Mouse (Mus musculus) heart, postnatal 0 days (tissue): ENCODE measurements around the gene Dlec1. TPM values are rescaled to one million over a fixed set of nuclear protein-coding genes. Genes with fewer than 3 reads are reported as not detected.

Experiments used
- ATAC-seq: fragments of 200-750 bp; cut with Nextera tagmentation; 2 replicates; pipeline ENCODE4 v1.8.0; 2017; ENCODE audit warnings: low read depth, moderate number of reproducible peaks, moderate library complexity; ENCODE audit not compliant: insufficient read depth
- DNase-seq: peaks from one replicate; pipeline ENCODE4 v3.0.0-alpha.2; 2016; ENCODE audit warnings: low spot score
- H3K27ac ChIP-seq: fragments of 300-500 bp; sonication (generic); 2 replicates; pipeline ENCODE4 v1.5.1; 2014; ENCODE audit warnings: low read depth, mild to moderate bottlenecking
- H3K27me3 ChIP-seq: fragments of 300-500 bp; sonication (generic); 2 replicates; pipeline ENCODE4 v1.6.1; 2014; ENCODE audit warnings: low read length, mixed read lengths; ENCODE audit not compliant: control insufficient read depth, insufficient read depth
- H3K36me3 ChIP-seq: fragments of 300-500 bp; sonication (generic); replicated peaks from 2 replicates; pipeline ENCODE4 v1.6.1; 2014; ENCODE audit warnings: low read length, mixed read lengths; ENCODE audit not compliant: control insufficient read depth, insufficient read depth
- H3K4me1 ChIP-seq: fragments of 300-500 bp; sonication (generic); 2 replicates; pipeline ENCODE4 v1.6.1; 2014; ENCODE audit warnings: antibody characterized with exemption; ENCODE audit not compliant: control insufficient read depth, insufficient read depth
- H3K4me2 ChIP-seq: fragments of 300-500 bp; sonication (generic); 2 replicates; pipeline ENCODE4 v1.6.1; 2014; ENCODE audit warnings: low read depth, mild to moderate bottlenecking, low read length, moderate library complexity
- H3K4me3 ChIP-seq: fragments of 300-500 bp; sonication (generic); 2 replicates; pipeline ENCODE4 v1.5.1; 2014; ENCODE audit warnings: low read depth, low read length
- H3K9ac ChIP-seq: fragments of 300-500 bp; sonication (generic); replicated peaks from 2 replicates; pipeline ENCODE4 v1.6.1; 2014; ENCODE audit warnings: low read depth, low read length, mixed read lengths
- H3K9me3 ChIP-seq: fragments of 300-500 bp; sonication (generic); replicated peaks from 2 replicates; pipeline ENCODE4 v1.6.1; 2016; ENCODE audit warnings: low read length; ENCODE audit not compliant: control insufficient read depth
- CTCF ChIP-seq: IDR thresholded peaks from 2 replicates; pipeline ENCODE4 v1.5.1; 2016; ENCODE audit warnings: antibody characterized with exemption, control low read depth, low read depth
- EP300 ChIP-seq: IDR thresholded peaks from 2 replicates; pipeline ENCODE4 v1.6.1; 2016; ENCODE audit warnings: antibody characterized with exemption, low read depth
- WGBS: fragments of 180-500 bp; shearing (Covaris S2); extraction: QIAGEN DNeasy Blood & Tissue Kit; methylation state at CpG from one replicate; pipeline ENCODE4 v1.1.7; 2014; 5-methylcytosine and 5-hydroxymethylcytosine counted together
- polyA plus RNA-seq: library from polyadenylated mRNA; unstranded; fragments of >200 nt; fragmentation: Nextera tagmentation; extraction: Ambion mirVana; gene quantifications from 2 replicates; pipeline ENCODE4 v1.2.1, GENCODE M21; 2015
- total RNA-seq: library from RNA; depleted of rRNA; stranded (reverse); fragments of >200 nt; gene quantifications from 2 replicates; pipeline ENCODE4 v1.2.3, GENCODE M21; 2014; ENCODE audit warnings: low replicate concordance

The Dlec1 gene
- total and polyA plus RNA-seq, 2 experiments from 2014 or later, result 0.15 TPM; not detected in 1

- ATAC-seq (no peak), DNase-seq (no peak)
- Histone ChIP-seq H3K4me3 (no peak overlapping the region), H3K9ac (no peak overlapping the region), H3K4me1 (0 out of 2 replicates have a peak, but pooled peaks cover 3% of the 10 kb centered on the region), H3K9me3 (no peaks in the 10 kb centered on the region), H3K27me3 (peaks cover 33% of the 10 kb centered on the region), H3K27ac (no peak overlapping the region), H3K4me2 (no peak overlapping the region), H3K36me3 (no peaks in the 10 kb centered on the region)
- 39% methylated on average over 7 of the region's 7 CpGs for WGBS
- TF ChIP-seq EP300 (no peak), CTCF (no peak)
Observed at GRCm38 (mm10) chr9:119155826-119156225, 53.5 kb downstream of the Dlec1 start.

DNA sequence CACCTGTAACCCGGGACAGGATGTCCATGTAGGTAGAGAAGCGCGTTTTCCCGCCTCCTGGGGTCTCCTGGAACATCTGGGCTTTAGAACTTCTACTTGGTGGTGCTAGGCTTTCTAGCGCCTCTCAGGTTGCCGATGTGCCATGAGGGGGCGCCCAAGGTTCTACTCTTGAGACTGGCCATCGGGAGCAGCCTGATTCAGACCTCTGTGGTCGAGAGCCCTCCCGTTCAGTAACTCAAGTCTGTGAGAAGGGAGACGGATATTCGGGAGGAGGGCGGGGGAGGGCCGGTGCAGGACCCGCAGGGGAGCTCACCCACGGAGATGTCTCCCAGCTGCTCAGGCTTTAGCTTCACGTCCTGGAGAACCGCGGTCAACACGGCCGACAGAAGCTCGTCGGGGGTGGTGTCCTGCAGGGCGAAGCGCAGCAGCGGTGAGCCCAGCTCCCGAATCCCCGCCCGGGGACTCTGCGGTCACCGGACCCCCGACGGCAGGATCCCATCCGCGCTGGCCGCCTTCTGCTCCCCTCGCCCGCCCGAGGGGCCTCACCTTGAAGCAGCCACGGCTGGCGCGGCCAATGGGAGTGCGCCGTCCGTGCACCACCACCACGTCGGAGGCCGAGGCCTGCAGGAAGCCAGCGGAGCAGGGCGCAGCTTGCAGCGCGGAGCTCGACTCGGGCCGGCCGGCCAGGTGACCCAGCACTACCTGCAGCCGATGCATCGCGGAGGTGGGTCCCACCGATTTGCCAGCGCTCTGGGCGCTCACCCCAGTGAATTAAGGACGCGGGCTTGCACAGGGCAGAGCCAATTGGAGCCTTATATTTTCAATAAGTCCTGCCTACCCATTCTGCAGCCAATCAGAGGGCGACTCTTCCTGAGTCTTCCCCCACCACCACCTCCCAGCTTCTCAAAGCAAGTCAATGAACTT is 54.3 kb downstream of the Dlec1 start, which contains the start of gene Acaa1b:
Acaa1b (minus strand) TSS at position 816 of the 924 bp plus-strand sequence.
- peaks cover 33% of the 10 kb centered on the region for H3K27me3 ChIP-seq
- H3K4me1 ChIP-seq, result 0 out of 2 replicates have a peak, but pooled peaks cover 3% of the 10 kb centered on the region
- H3K36me3 ChIP-seq, result no peaks in the 10 kb centered on the region
- no peak within 1 kb of the TSS for H3K27ac ChIP-seq
- TF ChIP-seq CTCF (peak; percentile 69), EP300 (no peak)
- peak within 1 kb of the TSS; percentile 39 for H3K4me3 ChIP-seq
- ATAC-seq (peak; percentile 82), DNase-seq (peak; percentile 80)
- H3K4me2 ChIP-seq, result peak within 1 kb of the TSS; percentile 56
- H3K9me3 ChIP-seq, result no peaks in the 10 kb centered on the region
- 2% methylated on average over 65 of the region's 65 CpGs for WGBS
- no peak within 1 kb of the TSS for H3K9ac ChIP-seq

DNA sequence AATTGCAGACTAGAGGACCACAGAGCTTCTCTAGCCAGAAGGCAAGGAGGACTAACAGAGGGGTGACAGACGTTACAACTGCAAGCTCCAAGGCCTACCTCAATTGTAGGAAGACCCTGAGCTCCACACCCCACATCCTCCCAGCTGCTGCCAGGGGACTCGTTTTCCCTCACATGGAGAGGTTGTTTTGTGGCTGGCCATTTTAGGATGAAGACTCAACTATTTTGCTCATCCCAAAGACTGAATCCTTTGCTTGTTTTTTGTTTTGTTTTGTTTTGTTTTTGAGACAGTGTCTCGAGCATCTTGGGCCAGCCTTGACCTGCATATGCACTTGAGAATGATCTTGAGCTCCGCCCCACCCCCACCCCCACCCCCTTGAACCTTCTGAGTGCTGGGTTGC is 56.6 kb downstream of the Dlec1 start, which contains the start of gene Gm47289:
Gm47289 (plus strand) TSS at position 301 of the 400 bp plus-strand sequence.
- WGBS, result 39% methylated on average over 4 of the region's 4 CpGs
- H3K4me2 ChIP-seq, result no peak within 1 kb of the TSS

DNA sequence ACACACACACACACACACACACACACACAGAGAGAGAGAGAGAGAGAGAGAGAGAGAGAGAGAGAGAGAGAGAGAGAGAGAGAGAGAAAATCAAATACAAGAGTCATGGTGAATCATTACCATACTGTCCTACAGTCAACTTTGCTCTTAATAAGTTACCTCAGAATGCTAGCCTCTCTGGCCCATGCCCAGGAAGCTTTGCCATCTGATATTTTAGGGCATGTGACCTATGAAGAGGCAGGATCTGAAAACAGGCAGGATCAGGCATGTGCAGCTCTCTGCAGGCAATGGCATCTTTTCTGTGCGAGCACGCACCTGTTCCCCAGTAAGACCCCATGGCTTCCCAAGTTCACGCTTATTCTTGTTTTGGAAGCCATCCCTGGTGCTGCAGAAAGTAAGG is 58.4 kb downstream of the Dlec1 start:
- no peak overlapping the region for H3K9ac ChIP-seq
- TF ChIP-seq EP300, result no peak
- TF ChIP-seq CTCF, result no peak
- H3K9me3 ChIP-seq, result no peaks in the 10 kb centered on the region
- H3K36me3 ChIP-seq, result no peaks in the 10 kb centered on the region
- ATAC-seq (no peak), DNase-seq (no peak)
- no peak overlapping the region for H3K4me2 ChIP-seq
- 85% methylated on average over 3 of the region's 3 CpGs for WGBS
- H3K4me1 ChIP-seq, result 0 out of 2 replicates have a peak, but pooled peaks cover 3% of the 10 kb centered on the region
- no peak overlapping the region for H3K27ac ChIP-seq
- H3K27me3 ChIP-seq, result peaks cover 20% of the 10 kb centered on the region
- H3K4me3 ChIP-seq, result no peak overlapping the region

More for the DNA sequence above, 56.6 kb downstream of the Dlec1 start, which contains the start of gene Gm47289:
- Histone ChIP-seq H3K27ac (no peak within 1 kb of the TSS), H3K36me3 (no peaks in the 10 kb centered on the region), H3K4me3 (no peak within 1 kb of the TSS), H3K9ac (no peak within 1 kb of the TSS), H3K4me1 (0 out of 2 replicates have a peak, but pooled peaks cover 3% of the 10 kb centered on the region), H3K27me3 (peaks cover 30% of the 10 kb centered on the region), H3K9me3 (no peaks in the 10 kb centered on the region)
- no peak for DNase-seq
- ATAC-seq, result no peak
- TF ChIP-seq EP300 (no peak), CTCF (no peak)

GRCm38 (mm10) chr9:119164743-119165142 is 62.5 kb downstream of the Dlec1 start:
- no peak overlapping the region for H3K9ac ChIP-seq
- TF ChIP-seq EP300, result no peak
- no peak for TF ChIP-seq CTCF
- no peak overlapping the region for H3K4me3 ChIP-seq
- H3K9me3 ChIP-seq, result no peaks in the 10 kb centered on the region
- DNase-seq (no peak), ATAC-seq (no peak)
- H3K36me3 ChIP-seq, result no peaks in the 10 kb centered on the region
- no peak overlapping the region for H3K27ac ChIP-seq
- WGBS, result 73% methylated on average over 7 of the region's 7 CpGs
- no peak overlapping the region for H3K4me2 ChIP-seq
- no peaks in the 10 kb centered on the region for H3K4me1 ChIP-seq
- H3K27me3 ChIP-seq, result no peaks in the 10 kb centered on the region
